Mouse (Mus musculus): ENCODE results near the gene Arpp19. TPM values are rescaled to one million over a fixed set of nuclear protein-coding genes. Genes with fewer than 3 reads are reported as not detected.

Gene Arpp19
- total RNA-seq (2015; ENCODE audit: low replicate concordance) (38.6 and 75.5 TPM in 2 replicates), total RNA-seq (2017; ENCODE audit: low replicate concordance) (31.5 and 39.5 TPM in 2 replicates)

- peak; percentile 84 for ATAC-seq (replicated peaks; ENCODE audit: low FRiP score, poor library complexity, severe bottlenecking)
Observed at GRCm38 (mm10) chr9:75037451-75038356, at the start of gene Arpp19. TSS of gene Arpp19 (plus strand) at chr9:75037614.

- ATAC-seq (replicated peaks; ENCODE audit: low FRiP score, poor library complexity, severe bottlenecking): no peak
Observed at GRCm38 (mm10) chr9:74988893-74989460, 48.4 kb upstream of the Arpp19 start.

GRCm38 (mm10) chr9:74989990-74990389 lies 47.4 kb upstream of the Arpp19 start:
- ATAC-seq (replicated peaks; ENCODE audit: low FRiP score, poor library complexity, severe bottlenecking): no peak

GRCm38 (mm10) chr9:74994611-74995257 lies 42.7 kb upstream of the Arpp19 start:
- ATAC-seq (replicated peaks; ENCODE audit: low FRiP score, poor library complexity, severe bottlenecking): no peak

GRCm38 (mm10) chr9:74996349-74996748 lies 41.1 kb upstream of the Arpp19 start:
- no peak for ATAC-seq (replicated peaks; ENCODE audit: low FRiP score, poor library complexity, severe bottlenecking)

GRCm38 (mm10) chr9:74997976-74998375 lies 39.4 kb upstream of the Arpp19 start:
- ATAC-seq (replicated peaks; ENCODE audit: low FRiP score, poor library complexity, severe bottlenecking): no peak

GRCm38 (mm10) chr9:75001006-75001405 lies 36.4 kb upstream of the Arpp19 start:
- ATAC-seq (replicated peaks; ENCODE audit: low FRiP score, poor library complexity, severe bottlenecking): no peak

GRCm38 (mm10) chr9:75001611-75002204 lies 35.7 kb upstream of the Arpp19 start:
- no peak for ATAC-seq (replicated peaks; ENCODE audit: low FRiP score, poor library complexity, severe bottlenecking)

- ATAC-seq (replicated peaks; ENCODE audit: low FRiP score, poor library complexity, severe bottlenecking): no peak
Observed at GRCm38 (mm10) chr9:75002262-75002661, 35.2 kb upstream of the Arpp19 start.

GRCm38 (mm10) chr9:75004203-75004602 lies 33.2 kb upstream of the Arpp19 start:
- ATAC-seq (replicated peaks; ENCODE audit: low FRiP score, poor library complexity, severe bottlenecking): no peak

GRCm38 (mm10) chr9:75016591-75016990 lies 20.8 kb upstream of the Arpp19 start:
- ATAC-seq (replicated peaks; ENCODE audit: low FRiP score, poor library complexity, severe bottlenecking): no peak

GRCm38 (mm10) chr9:75019181-75019580 lies 18.2 kb upstream of the Arpp19 start:
- no peak for ATAC-seq (replicated peaks; ENCODE audit: low FRiP score, poor library complexity, severe bottlenecking)

GRCm38 (mm10) chr9:75019592-75019991 lies 17.8 kb upstream of the Arpp19 start:
- ATAC-seq (replicated peaks; ENCODE audit: low FRiP score, poor library complexity, severe bottlenecking): no peak

GRCm38 (mm10) chr9:75020561-75020960 lies 16.9 kb upstream of the Arpp19 start:
- no peak for ATAC-seq (replicated peaks; ENCODE audit: low FRiP score, poor library complexity, severe bottlenecking)

- ATAC-seq (replicated peaks; ENCODE audit: low FRiP score, poor library complexity, severe bottlenecking): no peak
Observed at GRCm38 (mm10) chr9:75022546-75022945, 14.9 kb upstream of the Arpp19 start.

GRCm38 (mm10) chr9:75023150-75023894 lies 14.1 kb upstream of the Arpp19 start:
- ATAC-seq (replicated peaks; ENCODE audit: low FRiP score, poor library complexity, severe bottlenecking): no peak

GRCm38 (mm10) chr9:75024089-75024488 lies 13.3 kb upstream of the Arpp19 start:
- 0 out of 2 replicates have a peak, but pooled peaks have one; percentile 25 for ATAC-seq (replicated peaks; ENCODE audit: low FRiP score, poor library complexity, severe bottlenecking)

- ATAC-seq (replicated peaks; ENCODE audit: low FRiP score, poor library complexity, severe bottlenecking): no peak
Observed at GRCm38 (mm10) chr9:75025689-75026088, 11.7 kb upstream of the Arpp19 start.

- ATAC-seq (replicated peaks; ENCODE audit: low FRiP score, poor library complexity, severe bottlenecking): no peak
Observed at GRCm38 (mm10) chr9:75032408-75032807, 5.0 kb upstream of the Arpp19 start.

All from erythroid progenitor cell, adult 5-6 weeks (primary cell).